Mouse (Mus musculus) kidney, postnatal 4 days (tissue): ENCODE measurements around the gene Vash1.

Experiments used
- DNase-seq, 2 experiments: peaks; one replicate each; pipeline ENCODE4 v3.0.0; 2021; ENCODE audit warnings: mixed read lengths in 2 of 2

The Vash1 gene

DNA sequence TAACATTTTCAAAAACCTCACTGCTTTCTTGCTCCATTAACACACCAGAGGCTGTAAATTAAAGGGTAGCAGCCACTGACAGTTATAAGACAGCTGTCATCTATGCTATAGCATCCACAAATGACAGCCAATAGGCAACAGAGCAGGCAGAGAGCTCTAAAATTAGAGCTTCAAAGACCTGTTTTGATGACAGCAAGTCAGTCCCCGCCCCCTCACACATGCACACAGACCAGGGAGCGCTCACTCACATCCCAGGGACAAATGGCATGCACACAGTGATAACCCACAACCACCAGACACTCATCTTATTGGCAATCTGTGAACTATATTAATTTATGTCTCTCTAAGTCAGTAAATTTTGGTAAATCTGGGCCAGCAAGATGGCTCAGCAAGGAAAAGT is 45.8 kb downstream of the Vash1 start:
- DNase-seq: no peak

DNA sequence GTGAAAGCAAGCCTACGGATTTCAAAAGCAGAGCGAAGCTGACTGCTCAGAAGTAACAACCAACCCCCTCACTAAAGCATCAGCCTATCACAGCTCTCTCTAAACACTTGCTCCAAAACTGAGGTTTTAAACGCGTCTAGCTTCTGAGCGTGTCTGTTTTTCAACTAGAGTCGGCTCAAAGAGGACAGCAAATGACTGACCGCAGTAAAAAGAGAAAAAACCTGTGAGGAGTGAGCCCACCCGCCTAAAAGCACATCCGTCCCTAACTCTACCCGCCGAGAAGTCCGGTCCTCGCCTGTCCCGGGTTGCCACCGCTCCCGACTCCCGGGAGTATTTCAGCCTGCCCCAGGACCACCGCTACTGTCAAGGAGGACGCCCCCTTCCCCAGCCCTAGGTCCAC is 47.2 kb downstream of the Vash1 start:
- DNase-seq: no peak

DNA sequence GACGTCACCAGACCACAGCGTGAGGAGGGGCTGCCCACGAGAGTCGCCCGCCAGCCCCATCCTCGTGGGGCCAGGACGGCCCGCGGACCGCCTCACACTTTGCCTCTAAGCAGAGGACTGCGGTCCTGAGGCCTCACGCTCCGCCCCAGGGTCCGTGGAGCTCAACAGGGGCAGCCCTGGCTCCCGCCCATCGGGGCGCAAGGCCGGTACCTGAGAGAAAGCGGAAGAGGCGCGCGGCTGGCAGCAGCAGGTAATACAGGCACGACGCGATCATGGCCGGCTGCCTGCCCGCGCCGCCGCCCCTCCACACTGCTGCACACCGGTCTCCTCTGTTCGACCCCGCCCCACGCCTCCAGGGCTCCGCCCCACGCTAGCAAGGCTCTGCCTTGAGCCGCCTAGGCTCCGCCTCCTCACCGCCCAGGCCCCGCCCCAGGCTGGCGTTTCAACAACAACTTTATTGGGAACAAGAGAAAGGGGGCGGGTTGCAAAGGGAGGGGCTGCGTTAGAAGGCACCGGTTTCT is 47.7 kb downstream of the Vash1 start, which contains the start of gene Angel1:
TSS of gene Angel1 (minus strand) at position 341 of the 521 bp plus-strand sequence.
- peak; percentile 98 to 99 for DNase-seq

DNA sequence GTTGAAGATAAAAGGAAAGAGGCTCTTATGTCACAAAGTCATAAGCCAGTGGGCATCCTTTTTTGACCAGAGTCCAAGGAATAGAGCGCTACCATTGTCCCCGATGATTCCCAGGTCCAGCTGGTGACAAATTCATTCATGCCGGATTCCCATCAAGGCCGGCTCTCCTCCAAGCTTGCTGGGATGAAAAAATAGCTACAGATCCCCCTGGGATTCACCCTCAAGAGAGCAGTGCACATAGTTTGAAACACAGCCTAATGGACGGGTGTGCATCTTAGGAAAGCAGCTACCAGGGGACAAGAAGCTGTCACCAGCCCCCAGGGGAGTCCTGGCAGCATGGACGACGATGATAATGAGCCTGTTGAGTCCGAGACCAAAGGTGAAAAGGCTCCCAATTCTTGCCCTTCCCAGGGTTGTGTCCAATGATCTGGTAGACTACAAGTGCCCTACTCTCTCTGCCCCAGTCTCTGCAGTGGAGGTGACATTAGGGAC is 55.9 kb downstream of the Vash1 start, which contains the start of gene Lrrc74a:
TSS of gene Lrrc74a (plus strand) at position 51 of the 492 bp plus-strand sequence.
- no peak for DNase-seq
